Mouse (Mus musculus): ENCODE results near the gene Tat.

Gene Tat

GRCm38 (mm10) chr8:109990224-109990623 is at the start of gene Tat:
Gene Tat (plus strand): TSS chr8:109990437.
- no peak for DNase-seq (ENCODE audit: low spot score)

GRCm38 (mm10) chr8:109941606-109942360 is 48.5 kb upstream of the Tat start:
- no peak for DNase-seq (ENCODE audit: low spot score)

GRCm38 (mm10) chr8:109945153-109945632 is 45.0 kb upstream of the Tat start:
- no peak for DNase-seq (ENCODE audit: low spot score)

GRCm38 (mm10) chr8:109945694-109946093 is 44.5 kb upstream of the Tat start:
- DNase-seq (ENCODE audit: low spot score) = no peak

GRCm38 (mm10) chr8:109946272-109946671 is 44.0 kb upstream of the Tat start:
- no peak for DNase-seq (ENCODE audit: low spot score)

GRCm38 (mm10) chr8:109947447-109948284 is 42.6 kb upstream of the Tat start:
- peak; percentile 43 for DNase-seq (ENCODE audit: low spot score)

GRCm38 (mm10) chr8:109948285-109948564 is 42.0 kb upstream of the Tat start:
- DNase-seq (ENCODE audit: low spot score) = no peak

- DNase-seq (ENCODE audit: low spot score) = no peak
Observed at GRCm38 (mm10) chr8:109952171-109952570, 38.1 kb upstream of the Tat start.

GRCm38 (mm10) chr8:109954486-109954948 is 35.7 kb upstream of the Tat start:
- DNase-seq (ENCODE audit: low spot score) = no peak

GRCm38 (mm10) chr8:109957167-109958028 is 32.8 kb upstream of the Tat start:
- no peak for DNase-seq (ENCODE audit: low spot score)

GRCm38 (mm10) chr8:109958036-109958655 is 32.1 kb upstream of the Tat start:
- DNase-seq (ENCODE audit: low spot score) = peak; percentile 35

GRCm38 (mm10) chr8:109959112-109959511 is 31.1 kb upstream of the Tat start:
- DNase-seq (ENCODE audit: low spot score) = no peak

- peak; percentile 57 for DNase-seq (ENCODE audit: low spot score)
Observed at GRCm38 (mm10) chr8:109961693-109962367, 28.4 kb upstream of the Tat start, which contains the start of gene Marveld3. Gene Marveld3 (minus strand): TSS chr8:109962203.

GRCm38 (mm10) chr8:109962896-109963295 is 27.3 kb upstream of the Tat start:
- no peak for DNase-seq (ENCODE audit: low spot score)

- DNase-seq (ENCODE audit: low spot score) = no peak
Observed at GRCm38 (mm10) chr8:109963421-109963820, 26.8 kb upstream of the Tat start.

- DNase-seq (ENCODE audit: low spot score) = no peak
Observed at GRCm38 (mm10) chr8:109964106-109964505, 26.1 kb upstream of the Tat start.

GRCm38 (mm10) chr8:109968837-109969236 is 21.4 kb upstream of the Tat start:
- no peak for DNase-seq (ENCODE audit: low spot score)

GRCm38 (mm10) chr8:109970323-109970722 is 19.9 kb upstream of the Tat start:
- no peak for DNase-seq (ENCODE audit: low spot score)

- no peak for DNase-seq (ENCODE audit: low spot score)
Observed at GRCm38 (mm10) chr8:109972901-109973300, 17.3 kb upstream of the Tat start.

- no peak for DNase-seq (ENCODE audit: low spot score)
Observed at GRCm38 (mm10) chr8:109979339-109979738, 10.9 kb upstream of the Tat start.
